Mouse (Mus musculus) intestine, embryonic 15.5 days (tissue): ENCODE measurements around the gene Mettl21a. TPM values are rescaled to one million over a fixed set of nuclear protein-coding genes. Genes with fewer than 3 reads are reported as not detected.
"Not testable (repeated sequence)": the region's sequence is repeated elsewhere in the genome, so short reads cannot be mapped to it uniquely, and the experiment has no call there.

ENCODE experiments used
- ATAC-seq: fragments of 200-750 bp; cut with Nextera tagmentation; 2 replicates; pipeline ENCODE4 v1.8.0; 2017; ENCODE audit warnings: moderate TSS enrichment, moderate library complexity
- H3K27ac ChIP-seq: fragments of 300-500 bp; sonication (generic); 2 replicates; pipeline ENCODE4 v1.5.1; 2015; ENCODE audit warnings: mild to moderate bottlenecking, inconsistent platforms
- H3K27me3 ChIP-seq: fragments of 300-500 bp; sonication (generic); replicated peaks from 2 replicates; pipeline ENCODE4 v1.6.1; 2015; ENCODE audit warnings: inconsistent platforms
- H3K36me3 ChIP-seq: fragments of 300-500 bp; sonication (generic); 2 replicates; pipeline ENCODE4 v1.6.1; 2015; ENCODE audit warnings: inconsistent platforms
- H3K4me1 ChIP-seq: fragments of 300-500 bp; sonication (generic); replicated peaks from 2 replicates; pipeline ENCODE4 v1.6.1; 2015; ENCODE audit warnings: inconsistent platforms
- H3K4me2 ChIP-seq: fragments of 300-500 bp; sonication (generic); replicated peaks from 2 replicates; pipeline ENCODE4 v1.6.1; 2015; ENCODE audit warnings: mild to moderate bottlenecking, inconsistent platforms
- H3K4me3 ChIP-seq: fragments of 300-500 bp; sonication (generic); replicated peaks from 2 replicates; pipeline ENCODE4 v1.5.1; 2015; ENCODE audit warnings: inconsistent platforms
- H3K9ac ChIP-seq: fragments of 300-500 bp; sonication (generic); 2 replicates; pipeline ENCODE4 v1.6.1; 2015; ENCODE audit warnings: inconsistent platforms
- H3K9me3 ChIP-seq: fragments of 300-500 bp; sonication (generic); 2 replicates; pipeline ENCODE4 v1.6.1; 2016; ENCODE audit warnings: inconsistent platforms
- WGBS: fragments of 180-500 bp; shearing (Covaris S2); methylation state at CpG from one replicate; pipeline ENCODE4 v1.1.7; 2015; 5-methylcytosine and 5-hydroxymethylcytosine counted together
- polyA plus RNA-seq: library from polyadenylated mRNA; unstranded; fragments of >200 nt; fragmentation: Nextera tagmentation; extraction: Ambion mirVana; gene quantifications from 2 replicates; pipeline ENCODE4 v1.2.1, GENCODE M21; 2015

The Mettl21a gene
- polyA plus RNA-seq, 1 experiment from 2014 or later: 18.0 TPM

GRCm38 (mm10) chr1:64603381-64603780 lies 13.7 kb downstream of the Mettl21a start:
- no peak overlapping the region for H3K27ac ChIP-seq
- no peak for ATAC-seq
- H3K9ac ChIP-seq: no peak overlapping the region
- 88% methylated on average over 5 of the region's 5 CpGs for WGBS
- no peaks in the 10 kb centered on the region for H3K27me3 ChIP-seq
- no peak overlapping the region for H3K4me3 ChIP-seq
- H3K9me3 ChIP-seq: no peaks in the 10 kb centered on the region
- H3K36me3 ChIP-seq: no peaks in the 10 kb centered on the region; the same call in 1 of the 2 replicates
- no peaks in the 10 kb centered on the region for H3K4me1 ChIP-seq
- H3K4me2 ChIP-seq: no peak overlapping the region

- no peak overlapping the region for H3K4me2 ChIP-seq
- no peak overlapping the region for H3K9ac ChIP-seq
- no peak overlapping the region for H3K4me3 ChIP-seq
- WGBS: 82% methylated on average over 6 of the region's 6 CpGs
- no peak overlapping the region for H3K27ac ChIP-seq
- H3K27me3 ChIP-seq: no peaks in the 10 kb centered on the region
- no peaks in the 10 kb centered on the region; the same call in 1 of the 2 replicates for H3K36me3 ChIP-seq
- H3K4me1 ChIP-seq: no peaks in the 10 kb centered on the region
- no peaks in the 10 kb centered on the region for H3K9me3 ChIP-seq
- no peak for ATAC-seq
Measured at GRCm38 (mm10) chr1:64601242-64601842, 15.7 kb downstream of the Mettl21a start.

- 77% methylated on average over 7 of the region's 7 CpGs for WGBS
- no peak overlapping the region for H3K9ac ChIP-seq
- no peak overlapping the region for H3K4me2 ChIP-seq
- no peaks in the 10 kb centered on the region for H3K9me3 ChIP-seq
- no peaks in the 10 kb centered on the region for H3K27me3 ChIP-seq
- no peak overlapping the region for H3K4me3 ChIP-seq
- no peak for ATAC-seq
- H3K27ac ChIP-seq: no peak overlapping the region
- H3K36me3 ChIP-seq: no peaks in the 10 kb centered on the region; the same call in 1 of the 2 replicates
- H3K4me1 ChIP-seq: no peaks in the 10 kb centered on the region
Measured at GRCm38 (mm10) chr1:64600413-64601077, 16.5 kb downstream of the Mettl21a start.

- Histone ChIP-seq H3K9me3 (no peaks in the 10 kb centered on the region), H3K4me2 (no peak overlapping the region), H3K4me1 (no peaks in the 10 kb centered on the region), H3K36me3 (no peaks in the 10 kb centered on the region; the same call in 1 of the 2 replicates), H3K9ac (no peak overlapping the region), H3K27ac (no peak overlapping the region), H3K4me3 (no peak overlapping the region), H3K27me3 (no peaks in the 10 kb centered on the region)
- ATAC-seq: no peak
- 54% methylated on average over 5 of the region's 5 CpGs for WGBS
Measured at GRCm38 (mm10) chr1:64598926-64599325, 18.1 kb downstream of the Mettl21a start.

- H3K4me1 ChIP-seq: no peaks in the 10 kb centered on the region
- H3K36me3 ChIP-seq: peaks cover 10% of the 10 kb centered on the region; the same call in 1 of the 2 replicates
- no peak overlapping the region for H3K4me2 ChIP-seq
- no peaks in the 10 kb centered on the region for H3K9me3 ChIP-seq
- 91% methylated on average over 3 of the region's 3 CpGs for WGBS
- ATAC-seq: no peak
- no peaks in the 10 kb centered on the region for H3K27me3 ChIP-seq
- H3K9ac ChIP-seq: no peak overlapping the region
- H3K4me3 ChIP-seq: no peak overlapping the region
- no peak overlapping the region for H3K27ac ChIP-seq
Measured at GRCm38 (mm10) chr1:64578801-64579200, 38.2 kb downstream of the Mettl21a start.

- not testable (repeated sequence) for H3K27me3 ChIP-seq, H3K9ac ChIP-seq, H3K9me3 ChIP-seq, H3K4me3 ChIP-seq, H3K4me2 ChIP-seq, H3K4me1 ChIP-seq, H3K27ac ChIP-seq, ATAC-seq
- H3K36me3 ChIP-seq: peaks cover 10% of the 10 kb centered on the region; the same call in 1 of the 2 replicates
- WGBS: 46% methylated on average over 9 of the region's 9 CpGs
Measured at GRCm38 (mm10) chr1:64577911-64578310, 39.1 kb downstream of the Mettl21a start.

- 91% methylated on average over 2 of the region's 2 CpGs for WGBS
- peaks cover 8% of the 10 kb centered on the region; the same call in 1 of the 2 replicates for H3K36me3 ChIP-seq
- no peak overlapping the region for H3K9ac ChIP-seq
- no peaks in the 10 kb centered on the region for H3K4me1 ChIP-seq
- H3K27ac ChIP-seq: no peak overlapping the region
- no peak for ATAC-seq
- H3K27me3 ChIP-seq: no peaks in the 10 kb centered on the region
- H3K4me3 ChIP-seq: no peak overlapping the region
- no peak overlapping the region for H3K4me2 ChIP-seq
- H3K9me3 ChIP-seq: no peaks in the 10 kb centered on the region
Measured at GRCm38 (mm10) chr1:64576732-64577131, 40.3 kb downstream of the Mettl21a start.

- 0 out of 2 replicates have a peak, but pooled peaks cover 7% of the 10 kb centered on the region for H3K36me3 ChIP-seq
- WGBS: 89% methylated on average over 7 of the region's 7 CpGs
- no peak for ATAC-seq
Measured at GRCm38 (mm10) chr1:64576022-64576421, 41.0 kb downstream of the Mettl21a start.

GRCm38 (mm10) chr1:64568206-64568605 lies 48.8 kb downstream of the Mettl21a start:
- no peaks in the 10 kb centered on the region for H3K4me1 ChIP-seq
- no peak overlapping the region for H3K9ac ChIP-seq
- no peak overlapping the region for H3K4me2 ChIP-seq
- H3K27me3 ChIP-seq: no peaks in the 10 kb centered on the region
- H3K36me3 ChIP-seq: 0 out of 2 replicates have a peak, but pooled peaks cover 2% of the 10 kb centered on the region
- ATAC-seq: no peak
- no peak overlapping the region for H3K27ac ChIP-seq
- no peaks in the 10 kb centered on the region for H3K9me3 ChIP-seq
- no peak overlapping the region for H3K4me3 ChIP-seq

More at GRCm38 (mm10) chr1:64576022-64576421, 41.0 kb downstream of the Mettl21a start:
- Histone ChIP-seq H3K4me2 (no peak overlapping the region), H3K4me3 (no peak overlapping the region), H3K9me3 (no peaks in the 10 kb centered on the region), H3K27me3 (no peaks in the 10 kb centered on the region), H3K9ac (no peak overlapping the region), H3K4me1 (no peaks in the 10 kb centered on the region), H3K27ac (no peak overlapping the region)

GRCm38 (mm10) chr1:64560105-64560504 lies 56.9 kb downstream of the Mettl21a start:
- H3K27ac ChIP-seq: no peak overlapping the region
- no peak overlapping the region for H3K4me3 ChIP-seq
- H3K9me3 ChIP-seq: no peaks in the 10 kb centered on the region
- no peak overlapping the region for H3K4me2 ChIP-seq
- H3K27me3 ChIP-seq: no peaks in the 10 kb centered on the region
- no peak overlapping the region for H3K9ac ChIP-seq
- 91% methylated on average over 3 of the region's 3 CpGs for WGBS
- ATAC-seq: no peak
- H3K36me3 ChIP-seq: peaks cover 3% of the 10 kb centered on the region; the same call in 1 of the 2 replicates
- H3K4me1 ChIP-seq: no peaks in the 10 kb centered on the region
